Mouse (Mus musculus): ENCODE measurements at regions not wholly inside any gene's neighbourhood (a gene's known extent, or its start where the extent isn't known, plus 50 kb on each side); places are given as distances from the start of the nearest gene placed in this dataset.

DNA sequence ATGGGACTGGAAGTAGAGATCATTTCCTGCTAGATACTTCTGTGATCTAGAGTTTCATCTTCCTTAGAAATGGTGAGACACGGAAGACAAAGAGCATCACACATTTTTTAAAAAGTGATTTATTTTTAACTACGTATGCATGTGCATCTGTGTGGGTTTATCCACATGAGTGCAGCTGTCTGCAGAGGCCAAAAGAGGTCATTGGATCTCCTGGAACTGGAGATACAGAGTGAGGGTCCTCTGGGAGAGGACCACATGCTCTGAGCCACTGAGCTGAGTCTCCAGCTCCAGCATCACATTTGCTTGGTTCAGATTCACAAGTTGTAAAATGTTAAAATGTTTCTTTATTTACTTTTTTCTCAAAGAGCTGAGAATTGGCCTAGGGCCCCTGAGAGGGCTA is 166.1 kb downstream of the Gas1 start:
- no peak for TF ChIP-seq CTCF (IDR thresholded peaks at IDR 0.05)
- TF ChIP-seq EP300 (IDR thresholded peaks at IDR 0.05): no peak
